Mouse (Mus musculus): ENCODE measurements around the gene Cpne6. TPM values are rescaled to one million over a fixed set of nuclear protein-coding genes. Genes with fewer than 3 reads are reported as not detected.

Cpne6 gene
- total RNA-seq, 2 experiments from 2014 or later = 163 to 211 TPM

Other genes with a start within 250 kb of the Cpne6 start
- 10 to 100 TPM; 17.5 to 19.1 TPM for gene Dhrs4, start 31.7 kb upstream of the Cpne6 start, total RNA-seq (2021)
- 10 to 100 TPM; 34.4 to 63.1 TPM for gene Carmil3, start 19.8 kb upstream of the Cpne6 start, total RNA-seq (2021)
- under 1 TPM; 0.44 to 0.77 TPM for gene Nrl, start 14.5 kb downstream of the Cpne6 start, total RNA-seq (2021)
- gene Pck2, start 29.8 kb downstream of the Cpne6 start, total RNA-seq (2021) = 10 to 100 TPM; 24.8 to 28.9 TPM
- 10 to 100 TPM; 76.9 to 82.1 TPM for gene Dcaf11, start 49.6 kb downstream of the Cpne6 start, total RNA-seq (2021)
- gene A730061H03Rik, start 50.0 kb downstream of the Cpne6 start, total RNA-seq (2021) = 1 to 10 TPM in 1 of 2 experiments, not detected in 1; 1.0 TPM
- gene Fitm1, start 65.2 kb downstream of the Cpne6 start, total RNA-seq (2021) = not detected
- 10 to 100 TPM; 41.9 to 50.1 TPM for gene Psme1, start 67.7 kb downstream of the Cpne6 start, total RNA-seq (2021)
- 10 to 100 TPM; 49.0 to 52.7 TPM for gene Emc9, start 74.9 kb downstream of the Cpne6 start, total RNA-seq (2021)
- 10 to 100 TPM; 42.3 to 45.4 TPM for gene Psme2, start 80.7 kb downstream of the Cpne6 start, total RNA-seq (2021)
- 10 to 100 TPM; 30.4 to 33.5 TPM for gene Rnf31, start 81.3 kb downstream of the Cpne6 start, total RNA-seq (2021)
- 10 to 100 TPM in 1 of 2 experiments, 1 to 10 TPM in 1; 9.1 to 11.6 TPM for gene Irf9, start 93.1 kb downstream of the Cpne6 start, total RNA-seq (2021)
- 1 to 10 TPM; 1.6 to 4.4 TPM for gene Rec8, start 107.6 kb downstream of the Cpne6 start, total RNA-seq (2021)
- 100 to 1,000 TPM; 112 to 122 TPM for gene Ipo4, start 125.5 kb downstream of the Cpne6 start, total RNA-seq (2021)
- gene Gm49378, start 127.5 kb downstream of the Cpne6 start, total RNA-seq (2021) = 1 to 10 TPM in 1 of 2 experiments, under 1 TPM in 1; 0.84 to 4.9 TPM
- gene Tm9sf1, start 133.4 kb downstream of the Cpne6 start, total RNA-seq (2021) = 10 to 100 TPM; 39.0 to 41.9 TPM
- 1 to 10 TPM in 1 of 2 experiments, under 1 TPM in 1; 0.49 to 1.6 TPM for gene Tssk4, start 139.7 kb downstream of the Cpne6 start, total RNA-seq (2021)
- gene Mdp1, start 150.1 kb downstream of the Cpne6 start, total RNA-seq (2021) = 10 to 100 TPM; 39.1 to 41.7 TPM
- 10 to 100 TPM; 20.6 to 24.9 TPM for gene Gmpr2, start 161.5 kb downstream of the Cpne6 start, total RNA-seq (2021)
- gene Nedd8, start 161.7 kb downstream of the Cpne6 start, total RNA-seq (2021) = 100 to 1,000 TPM; 310 to 333 TPM
- 10 to 100 TPM; 15.2 to 16.9 TPM for gene Tinf2, start 171.4 kb downstream of the Cpne6 start, total RNA-seq (2021)
- not detected for gene Tgm1, start 203.5 kb downstream of the Cpne6 start, total RNA-seq (2021)
- gene Rabggta, start 211.8 kb downstream of the Cpne6 start, total RNA-seq (2021) = 10 to 100 TPM; 50.6 to 50.9 TPM
- gene Dhrs1, start 235.2 kb downstream of the Cpne6 start, total RNA-seq (2021) = 10 to 100 TPM; 78.5 to 83.9 TPM
- gene Nop9, start 235.2 kb downstream of the Cpne6 start, total RNA-seq (2021) = 10 to 100 TPM; 10.5 to 12.5 TPM
- gene Cideb, start 248.0 kb downstream of the Cpne6 start, total RNA-seq (2021) = 1 to 10 TPM; 2.5 to 3.0 TPM